22 mouse cellular contexts compared by ENCODE assay signal in genomic region chr7:105458546-105458945, GRCm38 (mm10). TPM values are rescaled to one million over a fixed set of nuclear protein-coding genes. Genes with fewer than 3 reads are reported as not detected.
DNase-seq lines count a peak whose midpoint lies in the region; TF ChIP-seq lines count a peak whose summit lies in the region.
"Had no signal": no experiment of that assay in that cellular context is flagged by ENCODE, and none has a peak within 500 bp of the region (broad histone marks: within the 10 kb centered on the region; RNA-seq: fewer than 3 reads in every experiment).

No protein-coding gene starts in this region.

- no peaks in the 10 kb centered on the region for H3K27me3 ChIP-seq in C2C12 (ENCODE audit: control insufficient read depth, insufficient read depth, insufficient read length)
- H3K27me3 ChIP-seq: embryonic facial prominence, embryonic 13.5 days; embryonic facial prominence, embryonic 15.5 days; forebrain, embryonic 13.5 days; forebrain, embryonic 15.5 days had no signal

- H3K79me3 ChIP-seq in C2C12 (ENCODE audit: low read depth): no peaks in the 10 kb centered on the region

- H3K36me3 ChIP-seq in C2C12 (ENCODE audit: control insufficient read depth, insufficient read depth): no peaks in the 10 kb centered on the region
- H3K36me3 ChIP-seq: embryonic facial prominence, embryonic 13.5 days; embryonic facial prominence, embryonic 15.5 days; forebrain, embryonic 15.5 days had no signal

- DNase-seq in NIH3T3 (ENCODE audit: low read depth): peak; percentile 29
- no peak for DNase-seq in lung, postnatal 4 days
- no peak for DNase-seq in lung, postnatal 25 days (ENCODE audit: low spot score)
- no peak for DNase-seq in frontal cortex, postnatal 10 days (ENCODE audit: low spot score in 2 of 2)
- DNase-seq: adrenal gland, adult 2 months; adrenal gland, postnatal 10 days; adrenal gland, postnatal 25 days; B cell, adult 2 months; cerebellum, adult 11 months; cerebellum, adult 18-20 months; cerebellum, adult 8-10 months; cerebellum, adult 9-11 months; cerebellum, postnatal 14 days; cerebellum, postnatal 36 days; embryo, embryonic 11 days; forebrain, postnatal 0 days had no signal

- no peak for TF ChIP-seq CTCF in C2C12 (IDR thresholded peaks at IDR 0.05; ENCODE audit: control insufficient read depth, insufficient read depth, insufficient read length)

- no peaks in the 10 kb centered on the region for H3K79me2 ChIP-seq in C2C12 (ENCODE audit: control insufficient read depth, insufficient read depth)

- no peak overlapping the region for H3ac ChIP-seq in C2C12 (ENCODE audit: control insufficient read depth, insufficient read length, low read depth)

- H3K4me3 ChIP-seq in C2C12 (ENCODE audit: insufficient read depth, poor library complexity, severe bottlenecking): no peak overlapping the region
- H3K4me3 ChIP-seq: embryonic facial prominence, embryonic 13.5 days; embryonic facial prominence, embryonic 15.5 days; forebrain, embryonic 13.5 days; forebrain, embryonic 15.5 days had no signal

TF ChIP-seq in C2C12, 6 proteins besides CTCF, POLR2A, EP300 and RAD21:
- peak; percentile 55 for TF ChIP-seq FOSL1 (IDR thresholded peaks at IDR 0.05; ENCODE audit: insufficient read depth, low read length, poor library complexity, severe bottlenecking)
- no peak for TF ChIP-seq CEBPB (IDR thresholded peaks at IDR 0.05; ENCODE audit: low read depth)

RNA-seq across cellular contexts. Expression of gene Cavin3, which starts 23.6 kb away (rescaled TPM):
- 83.7 TPM for polyA plus RNA-seq in C2C12 (2012; fragmentation: generic; extraction: Trizol)

RNA-seq across cellular contexts. Expression of gene Cckbr, which starts 33.0 kb away (rescaled TPM):
- polyA plus RNA-seq in C2C12 (2012; fragmentation: generic; extraction: Trizol): not detected

RNA-seq across cellular contexts. Expression of gene Cnga4, which starts 54.2 kb away (rescaled TPM):
- not detected for polyA plus RNA-seq in C2C12 (2012; fragmentation: generic; extraction: Trizol)
- polyA plus RNA-seq: embryonic facial prominence, embryonic 11.5 days; embryonic facial prominence, embryonic 13.5 days; forebrain, embryonic 13.5 days had no signal

RNA-seq across cellular contexts. Expression of gene Fam160a2, which starts 58.7 kb away (rescaled TPM):
- polyA plus RNA-seq in C2C12 (2012; fragmentation: generic; extraction: Trizol): 16.0 TPM
